Comparison of ENCODE assay signal across 15 mouse cellular contexts in the genomic region with DNA sequence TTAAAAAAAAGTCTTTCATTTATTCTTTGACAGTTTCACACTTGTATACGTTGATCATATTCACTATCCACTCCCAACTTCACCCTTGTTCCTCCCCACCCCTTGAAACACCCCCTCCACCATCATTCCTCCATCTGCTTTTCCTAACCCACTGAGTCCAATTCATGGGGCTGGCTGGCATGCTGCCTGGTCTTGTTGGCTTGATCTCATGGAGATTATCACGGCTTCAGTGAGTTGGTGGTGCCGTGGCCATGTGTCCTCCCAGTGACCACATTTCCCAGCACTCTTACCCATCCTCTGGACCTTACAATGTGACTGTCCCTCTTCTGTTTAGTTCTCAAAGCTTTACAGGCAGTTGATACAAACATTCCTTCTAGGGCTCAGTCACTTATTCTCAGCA.
DNase-seq lines count a peak whose midpoint lies in the region; TF ChIP-seq lines count a peak whose summit lies in the region.
"Had no signal": no experiment of that assay in that cellular context is flagged by ENCODE, and none has a peak within 500 bp of the region (broad histone marks: within the 10 kb centered on the region; RNA-seq: fewer than 3 reads in every experiment).

No protein-coding gene starts in this region.

- TF ChIP-seq POLR2A in brain, embryonic 14.5 days (IDR thresholded peaks at IDR 0.05; ENCODE audit: borderline replicate concordance, extremely low read depth, insufficient read depth, insufficient read length, poor library complexity, severe bottlenecking): no peak

- no peak overlapping the region for H3K4me3 ChIP-seq in layer of hippocampus, adult 2 months
- H3K4me3 ChIP-seq: heart, adult 2 months; hindbrain, embryonic 15.5 days; midbrain, embryonic 13.5 days had no signal

- TF ChIP-seq CTCF in layer of hippocampus, adult 2 months (conservative IDR thresholded peaks at IDR 0.05): no peak
- no peak for TF ChIP-seq CTCF in brain, embryonic 14.5 days (IDR thresholded peaks at IDR 0.05; ENCODE audit: borderline replicate concordance, extremely low read depth, insufficient read depth, insufficient read length)

- H3K27ac ChIP-seq in layer of hippocampus, adult 2 months: peak overlapping the region; percentile 69; the same call in 1 of the 2 replicates
- H3K27ac ChIP-seq: heart, adult 2 months; midbrain, embryonic 13.5 days had no signal

- no peak for DNase-seq in layer of hippocampus, adult 2 months (ENCODE audit: low spot score in 2 of 2)
- no peak for DNase-seq in layer of hippocampus, postnatal 14 days (ENCODE audit: low spot score in 2 of 2)
- DNase-seq in brain, embryonic 14.5 days (ENCODE audit: low read depth): peak; percentile 40
- peak; percentile 71 to 76 for DNase-seq in cerebellum, adult 18-20 months
- DNase-seq in cerebellum, postnatal 25 days: peak; percentile 86 to 92
- DNase-seq in liver: no peak
- no peak for DNase-seq in thymus, adult 18-20 months
- DNase-seq: B cell, adult 2 months; embryo, embryonic 11 days; gastrocnemius, postnatal 14 days; heart, adult 2 months; heart, postnatal 4 days; thymus, postnatal 36 days had no signal

Comparison
In these comparisons a context has a peak if more than half of its experiments do, and no peak if none do; other contexts are left out.
1. DNase-seq: peak in brain, embryonic 14.5 days (single experiment), cerebellum, adult 18-20 months (2 of 2) and cerebellum, postnatal 25 days (2 of 2); none in layer of hippocampus, adult 2 months (0 of 2), layer of hippocampus, postnatal 14 days (0 of 2), liver (single experiment) and thymus, adult 18-20 months (0 of 2).